Mouse (Mus musculus) gastrocnemius, postnatal 14 days (tissue): ENCODE measurements around the gene Retreg1. TPM values are rescaled to one million over a fixed set of nuclear protein-coding genes. Genes with fewer than 3 reads are reported as not detected.

Source experiments
- DNase-seq: peaks from one replicate; pipeline ENCODE4 v3.0.0; 2021; ENCODE audit warnings: mixed read lengths
- intact Hi-C: fragments of 180-260 bp; cut with DNase I; formaldehyde crosslinking; loops from one replicate; pipeline ENCODE4 v1.15.1; 2025; ENCODE audit warnings: low total_unique reads
- total RNA-seq, 2 experiments: library from RNA; stranded (reverse); gene quantifications; 2 replicates each; pipeline ENCODE4 v1.2.3; 2021

Retreg1 gene
- total RNA-seq, 2 experiments from 2014 or later = 90.8 to 157 TPM

DNA sequence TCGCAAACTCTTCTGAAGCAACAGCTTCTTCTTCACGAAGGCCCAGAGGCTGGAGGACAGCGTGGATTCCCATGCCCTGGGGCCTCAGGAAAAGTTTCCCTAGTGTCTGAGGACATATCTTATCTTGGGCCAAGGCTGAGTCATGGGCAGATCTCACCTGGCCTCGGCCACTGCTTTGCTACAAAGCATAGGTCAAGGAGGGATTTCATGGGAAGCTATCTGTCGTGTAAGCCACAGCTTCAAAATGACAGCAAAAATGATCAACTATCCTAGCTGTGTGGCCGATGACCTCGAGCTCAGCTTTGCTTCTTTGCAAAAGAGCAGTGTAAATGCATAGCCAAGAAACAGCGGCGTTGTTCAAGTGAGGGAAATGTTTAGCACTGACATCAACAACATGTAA, 89.5 kb downstream of the Retreg1 start:
- DNase-seq = no peak
- intact Hi-C loops = no loop called here

DNA sequence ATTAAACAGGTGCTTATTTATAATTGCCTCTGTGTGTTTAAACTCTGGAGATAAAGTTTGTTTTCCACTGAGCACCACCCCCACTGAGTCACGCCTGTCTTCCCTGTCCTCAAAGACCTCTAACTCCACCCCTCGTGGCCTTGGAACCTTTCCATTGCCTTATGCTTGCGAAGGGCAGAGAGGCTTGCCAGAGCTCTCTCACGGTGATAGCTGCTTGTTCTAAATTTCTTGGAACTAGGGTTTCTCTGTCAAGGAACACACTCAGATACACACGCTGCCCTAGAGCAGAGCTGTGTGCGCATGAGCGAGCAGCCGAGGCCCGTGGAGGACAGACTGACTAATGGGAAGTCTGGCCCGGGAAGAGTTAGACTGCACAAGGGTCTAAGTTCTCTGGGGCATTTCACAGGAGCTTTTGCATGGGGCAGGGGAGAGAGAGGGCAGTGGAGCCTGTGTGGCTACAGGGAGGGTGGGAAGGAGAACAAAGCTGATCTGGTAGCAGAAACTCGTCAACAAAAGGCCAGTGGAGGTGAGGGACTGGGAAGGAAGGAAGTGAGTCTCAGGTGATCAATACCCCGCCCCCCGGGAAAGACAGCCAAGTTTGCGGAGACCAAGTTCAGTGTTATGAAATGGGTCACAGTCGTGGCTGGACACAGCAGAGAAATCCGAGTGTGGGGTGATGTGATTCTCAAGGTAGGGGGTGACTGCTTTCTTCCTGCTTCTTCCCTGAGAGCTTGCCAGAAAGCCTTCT, 90.1 kb downstream of the Retreg1 start:
- intact Hi-C loops = no loop called here
- peak; percentile 76 for DNase-seq

DNA sequence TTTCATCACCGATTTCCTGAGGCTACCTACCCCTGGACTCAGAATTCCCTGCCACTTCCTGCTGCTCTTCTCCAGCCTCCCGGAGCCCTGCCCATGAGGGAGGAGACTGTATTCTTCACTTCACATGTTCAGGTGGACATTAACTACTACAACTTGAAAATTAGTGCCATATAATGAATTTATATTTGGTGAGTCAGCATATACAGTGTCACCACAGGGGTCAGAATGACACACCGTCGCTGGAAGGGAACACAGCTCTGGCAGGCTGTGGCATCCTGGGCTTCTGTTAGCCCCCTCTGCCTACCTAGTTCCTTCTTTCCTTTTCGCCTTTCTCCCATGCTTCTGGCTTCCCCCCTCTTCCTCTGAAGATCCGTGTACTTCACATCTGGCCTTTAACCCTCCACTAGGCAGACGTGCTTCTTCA, 90.7 kb downstream of the Retreg1 start:
- intact Hi-C loops = no loop called here
- no peak for DNase-seq

DNA sequence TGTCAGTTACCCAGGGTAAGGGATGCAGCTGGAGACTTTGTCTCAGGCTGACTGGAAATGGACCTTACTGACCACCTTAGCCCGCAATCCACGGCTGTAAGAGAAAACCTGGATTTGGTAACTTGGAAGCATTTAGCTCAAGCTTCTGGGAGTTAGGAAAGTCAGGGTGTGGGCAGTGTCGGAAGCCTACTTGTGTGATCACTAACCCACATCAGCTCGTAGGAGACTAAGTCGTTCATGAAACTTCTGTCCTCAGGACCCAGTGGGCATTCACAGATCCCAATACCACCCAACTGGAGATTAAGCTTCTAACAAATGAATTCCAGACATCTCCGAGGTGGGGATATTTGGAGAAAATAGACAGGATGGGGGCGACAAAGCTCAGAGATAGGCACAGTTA, 91.4 kb downstream of the Retreg1 start:
- intact Hi-C loops = no loop called here
- DNase-seq = no peak

DNA sequence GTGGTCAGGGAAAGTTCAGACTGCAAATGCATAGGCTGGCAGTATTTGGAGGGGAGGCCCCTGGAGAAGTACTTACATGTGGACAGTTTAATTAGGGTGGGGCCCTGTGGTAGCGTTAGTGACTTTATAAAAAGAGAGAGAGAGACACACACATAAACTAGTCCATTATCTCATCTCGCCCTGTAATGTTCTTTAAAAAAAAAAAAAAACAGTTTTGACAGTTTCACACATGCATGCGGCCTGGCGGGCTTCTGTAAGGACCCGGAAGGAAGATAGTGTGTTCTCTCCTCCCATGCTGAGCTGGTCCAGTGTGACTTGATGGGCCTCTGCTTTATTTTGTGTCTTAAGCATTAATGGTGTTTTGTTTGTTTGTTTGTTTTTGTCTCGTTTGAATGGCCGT, 95.5 kb downstream of the Retreg1 start:
- intact Hi-C loops = no loop called here

DNA sequence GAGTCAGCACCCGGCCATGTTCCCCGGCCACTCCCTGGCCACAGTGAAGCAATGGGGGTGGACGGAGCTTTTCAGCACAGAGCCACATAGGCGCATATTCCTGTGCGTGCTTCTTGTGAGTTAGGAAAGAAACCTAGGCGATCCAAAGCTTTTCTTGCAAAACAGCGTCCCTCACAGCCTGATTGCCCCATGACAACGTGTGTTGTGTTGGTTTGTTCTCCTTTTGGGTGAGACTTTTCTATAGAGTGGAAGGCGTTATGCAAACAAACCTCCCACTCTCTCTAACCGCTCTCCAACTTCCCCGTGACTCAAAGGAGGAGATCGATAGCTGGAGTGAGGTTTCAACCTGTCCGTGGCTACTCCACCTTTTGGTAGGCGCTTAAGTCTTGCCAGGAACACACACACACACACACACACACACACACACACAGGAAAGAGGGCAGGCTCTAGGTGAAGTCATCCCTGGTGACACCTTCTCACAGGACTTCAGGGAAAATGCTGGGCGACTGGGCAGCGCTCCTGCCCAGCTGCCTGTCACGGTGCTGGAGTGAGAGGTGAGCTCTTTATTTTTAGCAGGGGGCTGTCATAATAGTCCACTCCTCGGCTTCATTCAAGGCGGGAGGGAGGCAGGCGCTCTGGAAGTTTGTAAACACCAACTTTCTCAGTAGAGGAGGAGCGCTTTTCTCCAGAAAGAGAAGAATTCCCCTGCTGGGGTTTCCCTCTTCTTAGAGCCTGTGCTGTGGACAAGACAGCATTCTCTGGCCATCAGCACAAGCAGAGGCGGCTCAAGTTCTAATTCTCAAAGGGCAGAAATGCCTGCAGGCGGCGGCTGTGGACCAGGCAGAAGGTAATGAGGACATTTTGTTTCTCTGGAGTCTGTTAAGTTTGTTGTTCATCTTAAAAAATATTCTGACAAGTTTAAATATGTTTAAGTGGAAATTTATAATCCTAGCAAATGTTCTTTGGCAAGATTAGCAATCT, 97.7 kb downstream of the Retreg1 start:
- intact Hi-C loops = no loop called here
- peak; percentile 43 for DNase-seq

More for the DNA sequence above, 95.5 kb downstream of the Retreg1 start:
- DNase-seq = no peak

DNA sequence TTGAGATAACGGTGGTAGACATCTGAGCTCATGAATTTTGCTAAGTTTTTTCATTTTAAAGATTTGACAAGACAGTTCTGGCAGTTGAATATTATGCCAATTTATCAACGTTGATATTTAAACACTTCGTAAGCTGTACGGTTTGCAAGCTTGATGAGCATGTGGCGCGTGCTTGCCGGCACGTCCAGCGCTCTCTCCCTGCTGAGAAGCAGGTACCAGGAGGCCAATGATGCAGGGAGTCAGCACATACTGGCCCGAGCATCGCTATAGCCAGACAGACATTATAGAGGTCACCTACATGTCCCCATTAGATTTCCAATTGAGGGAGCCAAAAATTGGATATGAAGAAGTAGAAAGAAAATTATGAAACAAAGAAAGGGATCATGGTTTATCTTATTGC, 98.5 kb downstream of the Retreg1 start:
- no peak for DNase-seq
- intact Hi-C loops = no loop called here

DNA sequence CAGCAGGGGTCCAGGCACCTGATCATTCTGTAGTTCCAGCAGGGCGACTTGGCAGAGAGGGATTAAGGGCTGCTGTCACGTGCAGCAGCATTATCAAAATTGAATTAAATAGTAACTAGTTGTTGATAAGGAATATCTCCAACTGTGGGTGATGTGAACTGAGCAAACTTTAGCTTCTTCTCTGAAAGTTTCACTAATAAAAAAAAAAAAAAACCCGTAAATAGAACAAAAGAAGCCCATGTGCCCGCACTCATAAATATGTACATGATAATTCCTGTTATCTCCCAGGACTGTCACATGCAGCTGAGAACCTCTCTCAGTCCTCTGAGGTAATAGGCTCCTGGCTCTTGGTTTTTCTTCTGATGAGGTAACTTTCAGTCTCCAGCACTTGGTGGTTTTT, 99.4 kb downstream of the Retreg1 start:
- no peak for DNase-seq
- intact Hi-C loops = no loop called here

DNA sequence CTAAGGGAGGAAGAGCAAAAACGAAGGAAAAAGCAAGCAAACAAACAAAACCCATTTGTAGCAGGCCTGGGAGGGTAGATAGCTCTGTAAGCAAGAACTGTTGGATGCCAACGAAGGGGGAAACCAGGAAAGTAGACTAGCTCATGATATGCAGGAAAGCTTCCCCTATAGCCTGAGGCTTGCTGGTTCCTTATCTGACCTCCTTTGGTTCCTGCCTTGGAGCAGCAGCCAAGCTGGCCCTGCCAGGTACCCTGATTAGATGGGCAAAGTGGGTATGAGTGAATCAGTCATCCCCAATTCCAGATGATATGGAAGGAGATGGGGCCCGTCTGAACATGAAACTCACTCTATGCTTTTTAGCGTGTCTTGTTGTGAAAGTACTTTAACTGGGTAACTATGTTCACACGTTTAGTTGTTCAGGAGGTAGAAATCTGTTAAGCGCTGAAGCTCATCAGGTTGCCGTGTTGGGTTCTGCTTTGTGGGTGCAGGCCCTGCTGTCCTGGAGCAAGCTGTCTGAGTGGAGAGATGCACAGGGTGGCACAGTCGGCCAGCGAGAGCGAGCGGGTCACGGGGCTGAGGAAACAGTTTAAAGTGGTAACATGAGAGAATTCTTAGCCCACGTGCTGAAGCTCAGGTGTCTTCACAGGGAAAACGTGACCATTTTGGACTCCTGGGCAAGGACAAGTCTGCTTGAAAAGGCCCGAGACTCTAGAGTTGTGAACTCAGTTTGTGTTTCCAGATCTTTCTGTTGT, 100.6 kb downstream of the Retreg1 start:
- intact Hi-C loops = no loop called here
- DNase-seq = no peak

DNA sequence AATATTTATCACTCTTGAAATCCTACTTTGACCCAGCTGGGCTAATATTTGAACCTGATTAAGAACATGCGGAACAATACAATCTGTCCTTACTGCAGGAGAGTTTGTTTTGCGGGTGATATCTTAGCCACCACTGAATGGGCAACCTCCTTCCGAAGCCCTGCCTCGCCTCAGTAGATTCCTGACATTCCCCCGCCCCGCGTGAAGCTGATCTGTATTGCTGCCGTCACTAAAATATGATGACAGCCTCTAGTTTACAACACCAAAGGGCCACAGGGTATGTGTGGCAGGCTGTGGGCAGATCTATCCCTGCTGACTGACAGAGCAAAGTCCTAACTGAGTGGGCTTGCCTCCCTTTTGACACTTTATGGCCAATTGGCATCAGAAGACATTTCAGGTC, 102.2 kb downstream of the Retreg1 start:
- no peak for DNase-seq
- intact Hi-C loops = no loop called here

DNA sequence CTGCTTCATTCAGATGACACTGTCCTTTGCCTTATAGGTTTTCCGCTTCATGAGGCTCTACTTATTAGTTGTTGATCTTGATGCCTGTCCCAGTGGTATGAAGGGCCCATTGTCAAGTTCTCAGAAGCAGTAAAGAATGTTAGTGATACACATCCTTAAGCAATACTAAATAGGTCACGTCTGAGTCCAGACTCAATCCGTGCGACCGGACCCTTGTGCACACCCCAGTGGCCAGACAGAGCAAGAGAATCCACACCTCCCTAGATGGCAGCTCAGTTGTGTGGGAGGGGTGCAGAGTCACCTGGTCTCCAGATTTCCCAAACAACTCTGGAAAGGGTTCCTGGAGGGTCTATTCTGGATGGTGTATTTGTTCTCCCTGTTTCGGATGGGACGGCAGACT, 103.5 kb downstream of the Retreg1 start:
- DNase-seq = no peak
- intact Hi-C loops = no loop called here

DNA sequence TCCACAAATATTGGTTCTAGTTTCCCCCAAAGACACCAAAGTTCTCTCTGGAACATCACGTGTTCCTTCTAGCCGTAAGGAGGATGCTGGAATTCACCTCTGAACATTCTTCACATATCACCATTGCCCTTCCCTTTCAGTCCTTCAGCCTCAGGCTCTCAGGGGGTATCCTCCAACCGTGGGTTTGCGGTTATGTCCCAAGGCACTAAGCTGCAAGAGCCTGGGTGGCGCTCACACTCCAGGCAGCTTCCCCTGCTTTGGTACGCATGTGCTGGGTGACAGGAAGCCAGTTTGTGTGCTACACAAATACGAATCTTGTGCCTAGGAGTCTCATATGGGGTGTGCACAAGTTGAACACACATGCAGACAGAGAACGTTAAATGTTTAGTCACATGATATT, 104.4 kb downstream of the Retreg1 start:
- intact Hi-C loops = no loop called here
- no peak for DNase-seq

DNA sequence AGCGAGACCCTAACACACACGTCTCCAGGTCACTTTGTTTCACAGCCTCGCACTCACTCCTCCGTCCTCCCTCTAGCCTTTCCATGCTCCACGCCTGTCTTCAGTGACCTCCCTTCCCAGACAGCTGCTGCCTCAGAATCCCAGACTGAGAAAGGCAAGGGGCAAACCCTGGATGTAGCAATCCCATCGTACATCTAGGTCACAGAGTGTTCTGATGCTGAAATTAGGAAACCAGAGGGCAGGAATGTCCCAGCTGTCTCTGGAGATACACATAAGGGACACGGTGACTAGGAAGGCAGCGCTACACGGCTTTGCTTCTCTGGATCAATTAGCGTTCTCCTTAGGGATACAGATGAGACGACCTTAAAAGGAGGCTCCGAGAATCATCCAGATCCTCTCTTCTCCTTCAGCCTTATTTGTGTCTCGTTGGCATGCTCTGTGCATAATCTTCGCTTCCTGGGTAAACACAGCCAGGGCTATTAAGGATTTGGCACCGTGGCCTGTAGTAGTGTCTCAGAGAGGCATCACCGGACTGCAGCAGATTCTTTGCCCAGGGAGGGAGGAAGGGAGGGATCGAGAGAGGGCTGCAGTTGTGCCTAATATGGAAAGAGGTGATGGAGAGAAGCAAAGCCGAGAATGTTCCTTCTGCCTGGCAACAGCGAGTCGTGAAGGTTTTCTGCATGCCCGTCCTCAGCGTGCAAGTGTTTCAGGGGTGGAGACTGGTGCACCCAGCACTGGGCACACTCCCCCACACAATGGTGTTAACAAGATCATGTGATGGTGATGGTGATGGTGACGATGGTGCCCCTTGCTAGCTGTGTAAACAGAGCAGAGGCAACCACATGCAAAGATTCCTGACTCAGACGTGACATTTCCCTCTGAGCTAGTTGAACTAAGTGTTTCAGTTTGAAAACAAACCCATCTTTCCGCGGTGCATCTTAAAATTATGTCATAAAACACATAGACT, 105.6 kb downstream of the Retreg1 start:
- peak; percentile 48 for DNase-seq
- intact Hi-C loops = no loop called here

DNA sequence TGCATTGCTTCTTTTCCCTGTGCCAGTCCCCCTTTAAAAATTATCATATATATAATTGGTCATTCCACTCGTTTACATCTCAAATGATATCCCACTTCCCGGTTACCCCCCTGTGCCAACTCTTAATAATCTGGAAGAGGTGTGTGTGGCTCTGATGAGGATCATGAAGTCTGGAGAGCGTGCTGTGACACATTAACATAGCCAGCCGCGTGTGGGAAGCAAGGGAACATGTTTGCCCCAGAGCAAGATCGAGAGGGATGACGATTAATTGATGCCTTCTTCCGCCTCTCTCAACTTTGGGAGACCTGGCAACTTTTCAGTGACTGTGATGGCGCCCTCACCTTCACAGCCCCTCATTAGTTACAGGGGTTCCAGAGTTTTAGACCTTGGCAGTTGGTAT, 106.7 kb downstream of the Retreg1 start:
- intact Hi-C loops = loop anchor here (5.0 kb wide), 1 partner anchor 47 kb away; no protein-coding TSS in a partner anchor
- DNase-seq = no peak

DNA sequence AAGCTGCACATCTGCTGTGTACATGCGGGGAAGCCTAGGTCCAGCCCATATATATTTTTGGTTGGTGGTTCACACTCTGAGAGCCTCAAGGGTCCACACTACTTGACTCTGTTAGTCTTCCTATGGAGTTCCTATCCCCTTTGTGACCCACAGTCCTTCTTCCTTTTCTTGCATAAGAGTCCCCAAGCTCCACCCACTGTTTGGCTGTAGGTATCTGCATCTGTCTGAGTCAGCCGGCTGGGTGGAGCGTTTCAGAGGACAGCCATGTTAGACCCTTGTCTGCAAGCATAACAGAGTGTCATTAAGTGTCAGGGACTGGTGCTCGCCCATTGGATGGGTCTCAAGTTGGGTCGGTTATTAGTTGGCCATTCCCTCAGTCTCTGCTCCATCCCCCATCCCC, 107.6 kb downstream of the Retreg1 start:
- DNase-seq = no peak
- intact Hi-C loops = loop anchor here (5.0 kb wide), 1 partner anchor 48 kb away; no protein-coding TSS in a partner anchor

DNA sequence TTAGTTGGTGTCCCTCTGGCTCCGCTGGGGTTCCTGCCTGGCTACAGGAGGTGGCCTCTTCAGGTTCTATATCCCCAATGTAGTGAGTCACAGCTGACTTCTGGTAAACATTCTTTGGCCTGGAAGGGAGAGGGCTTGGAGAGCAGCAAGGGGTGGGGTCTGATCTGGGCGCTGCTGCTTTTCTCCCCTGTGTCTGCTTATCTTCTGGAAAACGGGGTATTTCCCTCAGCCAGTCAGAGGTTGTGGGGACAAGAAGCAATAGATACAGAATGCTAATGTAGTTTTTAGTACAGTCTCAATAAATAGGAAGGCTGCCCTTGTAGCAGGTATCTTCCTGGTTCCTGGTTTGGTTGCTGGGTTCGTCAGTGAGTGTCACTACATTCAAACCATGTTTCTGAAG, 108.1 kb downstream of the Retreg1 start:
- DNase-seq = no peak
- intact Hi-C loops = loop anchor here (5.0 kb wide), 1 partner anchor 49 kb away; no protein-coding TSS in a partner anchor

DNA sequence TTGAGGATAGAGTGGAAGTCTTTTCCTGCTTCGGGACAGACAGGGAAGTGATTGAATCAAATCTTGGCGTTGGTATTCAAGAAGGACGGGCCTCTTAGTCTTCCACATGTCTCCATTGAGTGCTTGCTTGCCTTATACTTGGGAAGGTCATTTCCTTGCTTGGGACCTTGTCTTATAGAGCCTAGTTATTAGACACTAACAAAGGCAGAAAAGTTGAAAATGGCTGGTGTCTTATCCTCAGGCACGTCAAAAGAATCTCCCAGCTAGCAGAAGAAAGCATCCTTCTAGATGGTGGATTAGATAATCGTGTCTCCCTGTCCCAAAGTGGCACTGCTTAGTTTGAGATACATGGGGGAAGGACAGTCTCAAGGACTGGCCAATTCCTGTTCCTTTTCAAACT, 113.0 kb downstream of the Retreg1 start:
- intact Hi-C loops = no loop called here

DNA sequence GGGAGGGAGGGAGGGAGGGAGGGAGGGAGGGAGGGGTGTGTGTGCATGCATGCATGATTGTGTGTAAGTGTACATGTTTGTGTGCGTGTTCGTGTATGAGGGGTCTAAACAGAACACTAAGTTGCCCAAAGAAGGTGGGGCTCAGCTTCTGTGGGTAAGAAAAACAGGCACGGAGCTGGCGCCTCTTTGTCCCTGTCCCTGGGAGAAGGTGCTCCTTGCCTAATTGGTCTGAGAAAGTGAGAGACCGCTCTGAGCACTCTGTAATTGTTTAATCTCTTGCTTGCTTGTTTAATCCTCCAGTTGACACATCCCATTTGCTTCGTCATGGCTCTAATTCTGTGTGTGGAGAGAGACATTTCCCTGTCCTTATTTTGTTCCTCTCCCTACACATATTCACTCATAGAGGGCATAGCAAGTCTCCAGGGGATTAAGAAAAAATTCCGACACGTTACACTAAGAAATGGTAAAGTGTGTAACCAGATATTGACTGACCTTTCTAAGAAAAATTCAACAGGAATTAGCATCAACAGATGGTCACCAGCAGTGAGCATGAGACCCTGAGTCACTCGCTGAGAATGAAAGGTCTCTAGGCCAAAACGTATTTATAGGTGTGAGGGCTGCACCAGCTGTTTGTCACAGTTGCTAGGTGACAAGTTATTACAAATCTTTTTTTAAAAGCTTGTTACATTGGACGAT, 113.6 kb downstream of the Retreg1 start:
- intact Hi-C loops = no loop called here
- DNase-seq = no peak

More for the DNA sequence above, 113.0 kb downstream of the Retreg1 start:
- DNase-seq = no peak
